Mouse (Mus musculus) megakaryocyte, embryonic 14.5 days (primary cell): ENCODE measurements around the gene Ttc21a.

Source experiments
- FLI1 ChIP-seq: IDR thresholded peaks from 2 replicates; pipeline ENCODE4 v1.6.1; 2012; ENCODE audit warnings: low read length, inconsistent platforms, mixed read lengths
- GATA1 ChIP-seq: IDR thresholded peaks from 3 replicates; pipeline ENCODE4 v1.6.1; 2012; ENCODE audit warnings: mixed read lengths, low read length, inconsistent platforms, borderline replicate concordance

- no peak for TF ChIP-seq GATA1
- no peak for TF ChIP-seq FLI1
Observed at GRCm38 (mm10) chr9:119890692-119891091, 46.7 kb upstream of the Ttc21a start.
